In genomic region chr6:54432806-54433545, GRCm38 (mm10) we compare ENCODE assay signal across 15 mouse cellular contexts. TPM values are rescaled to one million over a fixed set of nuclear protein-coding genes. Genes with fewer than 3 reads are reported as not detected.
A peak's percentile ranks its signal among the peaks of the same experiment; 100 is the strongest.
DNase-seq lines count a peak whose midpoint lies in the region; ATAC-seq and TF ChIP-seq lines count a peak whose summit lies in the region.
"Had no signal": no experiment of that assay in that cellular context is flagged by ENCODE, and none has a peak within 500 bp of the region (broad histone marks: within the 10 kb centered on the region; RNA-seq: fewer than 3 reads in every experiment).

No protein-coding gene starts in this region.

- no peak for TF ChIP-seq CTCF in lung, adult 2 months (IDR thresholded peaks at IDR 0.05; ENCODE audit: insufficient read depth, low read length)

- peak overlapping the region; percentile 4; the same call in 1 of the 2 replicates for H3K4me3 ChIP-seq in heart, embryonic 13.5 days
- H3K4me3 ChIP-seq in lung, embryonic 15.5 days: no peak overlapping the region
- H3K4me3 ChIP-seq in lung, adult 2 months (replicated peaks; ENCODE audit: extremely low read depth, low read depth, low read length): no peak overlapping the region
- H3K4me3 ChIP-seq: embryonic facial prominence, embryonic 13.5 days; forebrain, embryonic 10.5 days; kidney, embryonic 15.5 days had no signal

- TF ChIP-seq POLR2A in lung, adult 2 months (IDR thresholded peaks at IDR 0.05; ENCODE audit: borderline replicate concordance, extremely low read depth, low read depth, low read length): no peak

- H3K9ac ChIP-seq in heart, embryonic 13.5 days: peak overlapping the region; percentile 48; the same call in 1 of the 2 replicates
- H3K9ac ChIP-seq in lung, embryonic 15.5 days: no peak overlapping the region
- H3K9ac ChIP-seq: embryonic facial prominence, embryonic 13.5 days; kidney, embryonic 15.5 days had no signal

- no peaks in the 10 kb centered on the region for H3K9me3 ChIP-seq in heart, embryonic 13.5 days
- H3K9me3 ChIP-seq in lung, embryonic 15.5 days: no peaks in the 10 kb centered on the region
- H3K9me3 ChIP-seq: embryonic facial prominence, embryonic 13.5 days; forebrain, embryonic 10.5 days; kidney, embryonic 15.5 days had no signal

- WGBS in heart, embryonic 13.5 days: 33% methylated on average over 13 of the region's 13 CpGs
- 47% methylated on average over 13 of the region's 13 CpGs for WGBS in lung, embryonic 15.5 days
- 65% methylated on average over 13 of the region's 13 CpGs for WGBS in lung, adult 2 months

- no peak for ATAC-seq in heart, embryonic 13.5 days (ENCODE audit: extremely low read depth, insufficient number of reproducible peaks, low FRiP score, low TSS enrichment)
- 0 out of 2 replicates have a peak, but pooled peaks have one; percentile 28 for ATAC-seq in lung, embryonic 15.5 days (ENCODE audit: borderline replicate concordance, extremely low read depth, low FRiP score, low TSS enrichment)
- ATAC-seq: CD4-positive, CD25-positive, alpha-beta regulatory T cell, adult 4 months had no signal

- DNase-seq in heart, adult 18-20 months: no peak
- no peak for DNase-seq in lung, adult 2 months
- peak; percentile 50 for DNase-seq in lung, postnatal 10 days
- no peak for DNase-seq in right cerebral cortex, adult 2 months (ENCODE audit: low spot score in 2 of 2)
- no peak for DNase-seq in kidney, postnatal 10 days
- DNase-seq: adrenal gland, postnatal 14 days; cerebellum, postnatal 36 days; midbrain, embryonic 14.5 days had no signal

- H3K36me3 ChIP-seq in heart, embryonic 13.5 days: no peaks in the 10 kb centered on the region
- H3K36me3 ChIP-seq in lung, embryonic 15.5 days: no peaks in the 10 kb centered on the region
- H3K36me3 ChIP-seq: embryonic facial prominence, embryonic 13.5 days; forebrain, embryonic 10.5 days; kidney, embryonic 15.5 days had no signal

- H3K4me1 ChIP-seq in heart, embryonic 13.5 days: peaks cover 66% of the 10 kb centered on the region
- H3K4me1 ChIP-seq in lung, embryonic 15.5 days: peaks cover 36% of the 10 kb centered on the region
- peaks cover 7% of the 10 kb centered on the region for H3K4me1 ChIP-seq in lung, adult 2 months (ENCODE audit: control insufficient read depth, insufficient read depth, low read length)

- H3K27ac ChIP-seq in heart, embryonic 13.5 days (replicated peaks): peak overlapping the region; percentile 43
- H3K27ac ChIP-seq in lung, embryonic 15.5 days: no peak overlapping the region
- H3K27ac ChIP-seq: embryonic facial prominence, embryonic 13.5 days; forebrain, embryonic 10.5 days; kidney, embryonic 15.5 days had no signal

- H3K4me2 ChIP-seq in heart, embryonic 13.5 days: peak overlapping the region; percentile 82
- no peak overlapping the region for H3K4me2 ChIP-seq in lung, embryonic 15.5 days
- H3K4me2 ChIP-seq: embryonic facial prominence, embryonic 13.5 days; kidney, embryonic 15.5 days; liver, embryonic 11.5 days had no signal

- peaks cover 19% of the 10 kb centered on the region for H3K27me3 ChIP-seq in heart, embryonic 13.5 days (replicated peaks)
- peaks cover 31% of the 10 kb centered on the region for H3K27me3 ChIP-seq in lung, embryonic 15.5 days

RNA-seq across cellular contexts. Expression of gene Wipf3, which starts 3.6 kb away (rescaled TPM):
- polyA plus RNA-seq in heart, embryonic 13.5 days (2015; fragmentation: Nextera tagmentation; extraction: Ambion mirVana): 4.4 and 4.5 TPM in 2 replicates
- 10 to 100 TPM; 28.6 to 32.7 TPM for total RNA-seq in heart, adult 18-20 months (2021)
- polyA plus RNA-seq in lung, embryonic 15.5 days (2015; fragmentation: Nextera tagmentation; extraction: Ambion mirVana): 1.2 and 1.5 TPM in 2 replicates
- 4.6 and 5.0 TPM in 2 replicates for polyA plus RNA-seq in lung, adult 2 months (2012; rRNA removed)
- polyA plus RNA-seq: CD4-positive, CD25-positive, alpha-beta regulatory T cell, adult 4 months had no signal
